8 mouse cellular contexts compared by ENCODE assay signal in genomic region chr4:154139671-154140181, GRCm38 (mm10). TPM values are rescaled to one million over a fixed set of nuclear protein-coding genes. Genes with fewer than 3 reads are reported as not detected.
DNase-seq lines count a peak whose midpoint lies in the region; ATAC-seq and TF ChIP-seq lines count a peak whose summit lies in the region.

No protein-coding gene starts in this region.

- WGBS in embryonic facial prominence, embryonic 13.5 days = 2% methylated on average over 44 of the region's 59 CpGs
- WGBS in kidney, postnatal 0 days = under 1% methylated on average over 47 of the region's 59 CpGs
- WGBS in neural tube, embryonic 14.5 days = under 1% methylated on average over 45 of the region's 59 CpGs

- peak overlapping the region; percentile 89 for H3K4me2 ChIP-seq in embryonic facial prominence, embryonic 13.5 days
- peak overlapping the region; percentile 89 for H3K4me2 ChIP-seq in kidney, postnatal 0 days (ENCODE audit: low read length)
- H3K4me2 ChIP-seq in neural tube, embryonic 14.5 days (ENCODE audit: low read depth, low read length) = peak overlapping the region; percentile 85

- peak overlapping the region; percentile 69 for H3K9ac ChIP-seq in embryonic facial prominence, embryonic 13.5 days
- peak overlapping the region; percentile 47 for H3K9ac ChIP-seq in kidney, postnatal 0 days (ENCODE audit: low read depth, low read length)
- peak overlapping the region; percentile 44; the same call in 1 of the 2 replicates for H3K9ac ChIP-seq in neural tube, embryonic 14.5 days (replicated peaks; ENCODE audit: low read depth, low read length)

- peak overlapping the region; percentile 51 for H3K4me3 ChIP-seq in embryonic facial prominence, embryonic 13.5 days
- peak overlapping the region; percentile 53 for H3K4me3 ChIP-seq in kidney, postnatal 0 days (replicated peaks; ENCODE audit: low read depth, low read length)
- peak overlapping the region; percentile 40 for H3K4me3 ChIP-seq in neural tube, embryonic 14.5 days (ENCODE audit: low read depth, low read length)

- no peaks in the 10 kb centered on the region for H3K9me3 ChIP-seq in embryonic facial prominence, embryonic 13.5 days
- H3K9me3 ChIP-seq in kidney, postnatal 0 days (replicated peaks; ENCODE audit: low read length) = no peaks in the 10 kb centered on the region
- H3K9me3 ChIP-seq in neural tube, embryonic 14.5 days (ENCODE audit: control insufficient read depth, low read length) = no peaks in the 10 kb centered on the region

- no peak for TF ChIP-seq CTCF in kidney, postnatal 0 days (IDR thresholded peaks at IDR 0.05; ENCODE audit: low read depth)

- H3K4me1 ChIP-seq in embryonic facial prominence, embryonic 13.5 days = peaks cover 38% of the 10 kb centered on the region
- H3K4me1 ChIP-seq in kidney, postnatal 0 days (replicated peaks; ENCODE audit: insufficient read depth, low read length) = peaks cover 14% of the 10 kb centered on the region; the same call in 1 of the 2 replicates
- H3K4me1 ChIP-seq in neural tube, embryonic 14.5 days (ENCODE audit: control insufficient read depth, insufficient read depth, low read length) = peaks cover 18% of the 10 kb centered on the region

- no peak for ATAC-seq in embryonic facial prominence, embryonic 13.5 days (ENCODE audit: insufficient number of reproducible peaks, insufficient read depth, low FRiP score, low TSS enrichment, low read depth)
- ATAC-seq in kidney, postnatal 0 days (replicated peaks; ENCODE audit: low FRiP score, low read depth) = peak; percentile 26; the same call in 1 of the 2 replicates
- ATAC-seq in neural tube, embryonic 14.5 days (ENCODE audit: low read depth) = no peak

- H3K36me3 ChIP-seq in embryonic facial prominence, embryonic 13.5 days = no peaks in the 10 kb centered on the region
- H3K36me3 ChIP-seq in kidney, postnatal 0 days (ENCODE audit: insufficient read depth, low read length) = no peaks in the 10 kb centered on the region
- no peaks in the 10 kb centered on the region for H3K36me3 ChIP-seq in neural tube, embryonic 14.5 days (ENCODE audit: control insufficient read depth, insufficient read depth, low read length)

- no peak overlapping the region for H3K27ac ChIP-seq in embryonic facial prominence, embryonic 13.5 days
- H3K27ac ChIP-seq in kidney, postnatal 0 days = no peak overlapping the region
- H3K27ac ChIP-seq in neural tube, embryonic 14.5 days (ENCODE audit: low read depth, low read length) = no peak overlapping the region

- peaks cover 73% of the 10 kb centered on the region for H3K27me3 ChIP-seq in embryonic facial prominence, embryonic 13.5 days
- H3K27me3 ChIP-seq in kidney, postnatal 0 days (ENCODE audit: insufficient read depth, low read length) = peaks cover 35% of the 10 kb centered on the region
- H3K27me3 ChIP-seq in neural tube, embryonic 14.5 days (ENCODE audit: control insufficient read depth, insufficient read depth, low read length) = peaks cover 32% of the 10 kb centered on the region

- DNase-seq in cerebellum, adult 11-12 months = peak; percentile 57
- DNase-seq in cerebellum, adult 11 months = no peak
- DNase-seq in CD4-positive, CD25-positive, alpha-beta regulatory T cell, adult 2 months (ENCODE audit: low read depth, low spot score) = peak; percentile 41
- peak; percentile 19 for DNase-seq in kidney, postnatal 0 days (ENCODE audit: low spot score)
- no peak for DNase-seq in urinary bladder, postnatal 4 days (ENCODE audit: low spot score in 2 of 2)
- DNase-seq in right cerebral cortex, postnatal 10 days (ENCODE audit: low spot score in 2 of 2) = no peak

RNA-seq across cellular contexts. Expression of gene Trp73, which starts 0.3 kb away (rescaled TPM):
- polyA plus RNA-seq in embryonic facial prominence, embryonic 13.5 days (2015; fragmentation: Nextera tagmentation; extraction: Ambion mirVana) = 4.5 and 5.7 TPM in 2 replicates
- polyA plus RNA-seq in kidney, postnatal 0 days (2015; fragmentation: Nextera tagmentation; extraction: Ambion mirVana) = 0.25 and 0.26 TPM in 2 replicates
- not detected in 2 replicates for polyA plus RNA-seq in neural tube, embryonic 14.5 days (2014; fragmentation: Nextera tagmentation; extraction: Ambion mirVana)

RNA-seq across cellular contexts. Expression of gene Wrap73, which starts 2.4 kb away (rescaled TPM):
- 44.1 and 44.9 TPM in 2 replicates for polyA plus RNA-seq in embryonic facial prominence, embryonic 13.5 days (2015; fragmentation: Nextera tagmentation; extraction: Ambion mirVana)
- polyA plus RNA-seq in kidney, postnatal 0 days (2015; fragmentation: Nextera tagmentation; extraction: Ambion mirVana) = 28.5 and 31.8 TPM in 2 replicates
- 37.3 and 39.5 TPM in 2 replicates for polyA plus RNA-seq in neural tube, embryonic 14.5 days (2014; fragmentation: Nextera tagmentation; extraction: Ambion mirVana)

RNA-seq across cellular contexts. Expression of gene Tprgl, which starts 20.7 kb away (rescaled TPM):
- 129 and 140 TPM in 2 replicates for polyA plus RNA-seq in embryonic facial prominence, embryonic 13.5 days (2015; fragmentation: Nextera tagmentation; extraction: Ambion mirVana)
- polyA plus RNA-seq in kidney, postnatal 0 days (2015; fragmentation: Nextera tagmentation; extraction: Ambion mirVana) = 154 and 172 TPM in 2 replicates
- 184 and 208 TPM in 2 replicates for polyA plus RNA-seq in neural tube, embryonic 14.5 days (2014; fragmentation: Nextera tagmentation; extraction: Ambion mirVana)

RNA-seq across cellular contexts. Expression of gene Megf6, which starts 30.8 kb away (rescaled TPM):
- 99.7 and 104 TPM in 2 replicates for polyA plus RNA-seq in embryonic facial prominence, embryonic 13.5 days (2015; fragmentation: Nextera tagmentation; extraction: Ambion mirVana)
- polyA plus RNA-seq in kidney, postnatal 0 days (2015; fragmentation: Nextera tagmentation; extraction: Ambion mirVana) = 5.0 and 5.8 TPM in 2 replicates
- polyA plus RNA-seq in neural tube, embryonic 14.5 days (2014; fragmentation: Nextera tagmentation; extraction: Ambion mirVana) = 5.0 and 13.1 TPM in 2 replicates

Comparison
In these comparisons a context has a peak if more than half of its experiments do, and no peak if none do; other contexts are left out.
1. DNase-seq: peak in cerebellum, adult 11-12 months (single experiment), CD4-positive, CD25-positive, alpha-beta regulatory T cell, adult 2 months (single experiment) and kidney, postnatal 0 days (single experiment); none in cerebellum, adult 11 months (single experiment), urinary bladder, postnatal 4 days (0 of 2) and right cerebral cortex, postnatal 10 days (0 of 2).
2. Peak in every context shown above with its lines, with median percentiles within 50 percentile points of each other: H3K4me2 ChIP-seq, H3K4me3 ChIP-seq and H3K9ac ChIP-seq.